Mouse (Mus musculus) spleen, adult 2 months (tissue): ENCODE results near the gene Ctse. TPM values are rescaled to one million over a fixed set of nuclear protein-coding genes. Genes with fewer than 3 reads are reported as not detected.

ENCODE experiments used
- DNase-seq, 2 experiments: peaks; one replicate each; pipeline versions ENCODE4 v3.0.0 to v3.0.0-alpha.2; 2012 to 2021; ENCODE audit warnings: low spot score in 2 of 2, low read depth in 1 of 2
- H3K27ac ChIP-seq: fragments of 200-500 bp; 2 replicates; pipeline ENCODE4 v1.5.1; 2012; ENCODE audit warnings: low read length, inconsistent platforms; ENCODE audit not compliant: insufficient read depth
- H3K27me3 ChIP-seq: fragments of 200-500 bp; 2 replicates; pipeline ENCODE4 v1.6.1; 2012; ENCODE audit warnings: mild to moderate bottlenecking, moderate library complexity, low read length, inconsistent platforms; ENCODE audit not compliant: control insufficient read depth, insufficient read depth
- H3K36me3 ChIP-seq: fragments of 200-500 bp; 2 replicates; pipeline ENCODE4 v1.6.1; 2012; ENCODE audit warnings: mild to moderate bottlenecking, low read length, inconsistent platforms; ENCODE audit not compliant: control insufficient read depth, insufficient read depth
- H3K4me1 ChIP-seq: fragments of 200-500 bp; 2 replicates; pipeline ENCODE4 v1.6.1; 2011; ENCODE audit warnings: inconsistent platforms; ENCODE audit not compliant: control insufficient read depth, insufficient read depth, insufficient read length
- H3K4me3 ChIP-seq: fragments of 200-500 bp; 2 replicates; pipeline ENCODE4 v1.5.1; 2011; ENCODE audit warnings: mild to moderate bottlenecking, inconsistent platforms; ENCODE audit not compliant: insufficient read depth, insufficient read length; ENCODE audit errors: extremely low read depth
- CTCF ChIP-seq: fragments of 200-500 bp; IDR thresholded peaks from 2 replicates; pipeline ENCODE4 v1.5.1; 2011; ENCODE audit warnings: mild to moderate bottlenecking, inconsistent platforms; ENCODE audit not compliant: insufficient read depth, insufficient read length, insufficient replicate concordance; ENCODE audit errors: extremely low read depth
- POLR2A ChIP-seq: fragments of 200-500 bp; IDR thresholded peaks from 2 replicates; pipeline ENCODE4 v1.6.1; 2011; ENCODE audit warnings: low read depth, low read length, inconsistent platforms
- WGBS: fragments of 180-500 bp; shearing (Covaris S2); methylation state at CpG from one replicate; pipeline ENCODE4 v1.1.7; 2018; 5-methylcytosine and 5-hydroxymethylcytosine counted together
- polyA plus RNA-seq: library from polyadenylated mRNA; depleted of rRNA; stranded (reverse); fragments of >200 nt; gene quantifications from 2 replicates; pipeline ENCODE4 v1.2.3, GENCODE M21; 2012; rRNA removed

Gene Ctse
- polyA plus RNA-seq, 1 experiment = 77.8 TPM

DNA sequence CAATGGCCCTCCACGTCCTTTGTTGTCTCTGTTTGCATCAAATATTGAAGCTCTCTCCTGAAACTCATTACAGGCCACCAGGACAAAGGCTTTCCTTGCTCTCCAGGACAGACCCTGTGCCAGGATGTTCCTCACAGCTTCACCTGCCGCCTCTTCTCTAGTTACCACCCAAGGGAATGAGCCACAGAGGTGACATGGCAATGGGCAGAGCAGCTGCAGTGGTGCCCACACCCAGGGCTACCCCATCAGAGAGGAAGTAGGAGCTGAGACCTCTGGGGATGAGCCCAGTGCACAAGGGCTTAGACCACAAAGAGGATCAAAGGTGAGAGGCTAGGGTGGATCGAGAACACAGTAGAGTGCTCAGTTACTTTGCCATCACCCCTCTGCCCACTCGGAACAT lies 85.4 kb downstream of the Ctse start:
- WGBS = 53% methylated on average over 4 of the region's 4 CpGs

More for the DNA sequence above, 85.4 kb downstream of the Ctse start:
- DNase-seq = no peak
- no peaks in the 10 kb centered on the region for H3K36me3 ChIP-seq
- no peaks in the 10 kb centered on the region for H3K27me3 ChIP-seq
- no peak overlapping the region for H3K27ac ChIP-seq
- no peak overlapping the region for H3K4me3 ChIP-seq
- TF ChIP-seq CTCF (no peak), POLR2A (no peak)
- no peaks in the 10 kb centered on the region for H3K4me1 ChIP-seq

Other genes starting within 250 kb of the Ctse start
- 11.0 and 12.5 TPM in 2 replicates for gene Srgap2, start 111.0 kb upstream of the Ctse start, polyA plus RNA-seq
- 0.14 and 0.31 TPM in 2 replicates for gene Fam72a, start 110.4 kb upstream of the Ctse start, polyA plus RNA-seq
- not detected in 2 replicates for gene Avpr1b, start 39.1 kb upstream of the Ctse start, polyA plus RNA-seq
- 3.3 and 6.9 TPM in 2 replicates for gene Rab7b, start 50.4 kb downstream of the Ctse start, polyA plus RNA-seq
- 0.14 TPM in 1 of 2 replicates, not detected in the other for gene Slc26a9, start 105.7 kb downstream of the Ctse start, polyA plus RNA-seq
- 0.11 and 0.25 TPM in 2 replicates for gene Pm20d1, start 159.1 kb downstream of the Ctse start, polyA plus RNA-seq
- gene Slc41a1, start 189.2 kb downstream of the Ctse start, polyA plus RNA-seq = 22.9 and 41.1 TPM in 2 replicates
- 30.1 and 35.7 TPM in 2 replicates for gene Rab29, start 228.9 kb downstream of the Ctse start, polyA plus RNA-seq